Mouse (Mus musculus) kidney, adult 10 weeks (tissue): ENCODE data around the gene Mapt. TPM values are rescaled to one million over a fixed set of nuclear protein-coding genes. Genes with fewer than 3 reads are reported as not detected.

Experiments used
- polyA plus RNA-seq: library from polyadenylated mRNA; stranded (reverse); fragments of 350-450 nt; fragmentation: Illumina TruSeq; extraction: RNeasy Lipid Tissue Mini Kit (QIAGEN cat#74804); gene quantifications from one replicate; pipeline ENCODE4 v1.2.3, GENCODE M21; 2014; ENCODE audit warnings: low read depth, low replicate concordance

Mapt gene
- 21.2 TPM for polyA plus RNA-seq

GRCm38 (mm10) chr11:104231041-104231911, at the start of gene Mapt:
TSS of gene Mapt (plus strand) at chr11:104231390.

GRCm38 (mm10) chr11:104186135-104186836, 44.9 kb upstream of the Mapt start, which contains the start of gene Sppl2c:
TSS of gene Sppl2c (plus strand) at chr11:104186327.

Other genes with a start within 250 kb of the Mapt start
- gene Crhr1, start 98.5 kb upstream of the Mapt start, polyA plus RNA-seq: not detected
- not detected for gene Sppl2c, start 45.1 kb upstream of the Mapt start, polyA plus RNA-seq
- gene Kansl1, start 237.5 kb downstream of the Mapt start, polyA plus RNA-seq: 20.2 TPM